Mouse (Mus musculus): Measurements from ENCODE around the gene Rsf1.

DNA sequence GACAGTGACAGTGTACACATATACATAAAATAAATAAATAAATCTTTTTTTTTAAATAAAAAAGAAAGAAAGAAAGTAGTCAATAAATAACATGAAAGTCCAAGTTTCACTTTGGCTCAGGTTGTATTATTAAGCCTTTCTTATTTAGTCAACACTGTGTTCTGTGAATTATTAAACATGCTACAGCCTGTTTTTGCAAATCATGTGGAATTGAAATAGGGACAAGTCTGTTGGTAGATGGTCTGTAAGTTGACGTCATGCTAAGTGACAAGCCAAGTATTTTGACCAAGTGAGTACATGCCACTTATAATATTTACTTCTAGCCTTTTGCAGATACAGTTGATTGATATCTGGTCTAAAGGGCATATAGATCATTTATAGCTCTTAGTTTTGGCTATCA, 43.0 kb downstream of the Rsf1 start:
- TF ChIP-seq POLR2A (IDR thresholded peaks at IDR 0.05; ENCODE audit: insufficient read depth, low read depth, low read length) (no peak), CTCF (IDR thresholded peaks at IDR 0.05) (no peak), EP300 (IDR thresholded peaks at IDR 0.05; ENCODE audit: insufficient read depth, low read depth, low read length) (no peak)

Data from heart, adult 2 months (tissue).